Mouse (Mus musculus) thymus, adult 2 months (tissue): ENCODE measurements around the gene Pet117. TPM values are rescaled to one million over a fixed set of nuclear protein-coding genes. Genes with fewer than 3 reads are reported as not detected.
"Not testable (repeated sequence)": the region's sequence is repeated elsewhere in the genome, so short reads cannot be mapped to it uniquely, and the experiment has no call there.

Source experiments
- DNase-seq: peaks from one replicate; pipeline ENCODE4 v3.0.0; 2021
- H3K27ac ChIP-seq: fragments of 200-500 bp; 2 replicates; pipeline ENCODE4 v1.5.1; 2012; ENCODE audit warnings: low read length, control low read depth; ENCODE audit not compliant: control insufficient read depth, insufficient read depth
- H3K27me3 ChIP-seq: fragments of 200-500 bp; 2 replicates; pipeline ENCODE4 v1.6.1; 2012; ENCODE audit warnings: mild to moderate bottlenecking, low read length, moderate library complexity, mixed read lengths; ENCODE audit not compliant: control insufficient read depth, insufficient read depth
- H3K36me3 ChIP-seq: fragments of 200-500 bp; 2 replicates; pipeline ENCODE4 v1.6.1; 2012; ENCODE audit warnings: mild to moderate bottlenecking, low read length, moderate library complexity; ENCODE audit not compliant: control insufficient read depth, insufficient read depth
- H3K4me1 ChIP-seq: fragments of 200-500 bp; replicated peaks from 2 replicates; pipeline ENCODE4 v1.6.1; 2012; ENCODE audit warnings: low read length; ENCODE audit not compliant: control insufficient read depth, insufficient read depth
- H3K4me3 ChIP-seq: fragments of 200-500 bp; 2 replicates; pipeline ENCODE4 v1.5.1; 2012; ENCODE audit warnings: mild to moderate bottlenecking, low read length, control low read depth, moderate library complexity; ENCODE audit not compliant: control insufficient read depth, insufficient read depth
- CTCF ChIP-seq: fragments of 200-500 bp; IDR thresholded peaks from 2 replicates; pipeline ENCODE4 v1.5.1; 2012; ENCODE audit warnings: mild to moderate bottlenecking, control low read depth, low read length, moderate library complexity, borderline replicate concordance; ENCODE audit not compliant: control insufficient read depth, poor library complexity, insufficient read depth; ENCODE audit errors: extremely low read depth
- POLR2A ChIP-seq: fragments of 200-500 bp; IDR thresholded peaks from 2 replicates; pipeline ENCODE4 v1.6.1; 2012; ENCODE audit warnings: mild to moderate bottlenecking, low read length, control low read depth, moderate library complexity; ENCODE audit not compliant: control insufficient read depth, poor library complexity, insufficient read depth; ENCODE audit errors: extremely low read depth
- WGBS: fragments of 180-500 bp; shearing (Covaris S2); methylation state at CpG from one replicate; pipeline ENCODE4 v1.1.7; 2018; 5-methylcytosine and 5-hydroxymethylcytosine counted together
- polyA plus RNA-seq: library from polyadenylated mRNA; depleted of rRNA; stranded (reverse); fragments of >200 nt; gene quantifications from 2 replicates; pipeline ENCODE4 v1.2.3, GENCODE M21; 2012

The Pet117 gene
- polyA plus RNA-seq, 1 experiment = not detected

DNA sequence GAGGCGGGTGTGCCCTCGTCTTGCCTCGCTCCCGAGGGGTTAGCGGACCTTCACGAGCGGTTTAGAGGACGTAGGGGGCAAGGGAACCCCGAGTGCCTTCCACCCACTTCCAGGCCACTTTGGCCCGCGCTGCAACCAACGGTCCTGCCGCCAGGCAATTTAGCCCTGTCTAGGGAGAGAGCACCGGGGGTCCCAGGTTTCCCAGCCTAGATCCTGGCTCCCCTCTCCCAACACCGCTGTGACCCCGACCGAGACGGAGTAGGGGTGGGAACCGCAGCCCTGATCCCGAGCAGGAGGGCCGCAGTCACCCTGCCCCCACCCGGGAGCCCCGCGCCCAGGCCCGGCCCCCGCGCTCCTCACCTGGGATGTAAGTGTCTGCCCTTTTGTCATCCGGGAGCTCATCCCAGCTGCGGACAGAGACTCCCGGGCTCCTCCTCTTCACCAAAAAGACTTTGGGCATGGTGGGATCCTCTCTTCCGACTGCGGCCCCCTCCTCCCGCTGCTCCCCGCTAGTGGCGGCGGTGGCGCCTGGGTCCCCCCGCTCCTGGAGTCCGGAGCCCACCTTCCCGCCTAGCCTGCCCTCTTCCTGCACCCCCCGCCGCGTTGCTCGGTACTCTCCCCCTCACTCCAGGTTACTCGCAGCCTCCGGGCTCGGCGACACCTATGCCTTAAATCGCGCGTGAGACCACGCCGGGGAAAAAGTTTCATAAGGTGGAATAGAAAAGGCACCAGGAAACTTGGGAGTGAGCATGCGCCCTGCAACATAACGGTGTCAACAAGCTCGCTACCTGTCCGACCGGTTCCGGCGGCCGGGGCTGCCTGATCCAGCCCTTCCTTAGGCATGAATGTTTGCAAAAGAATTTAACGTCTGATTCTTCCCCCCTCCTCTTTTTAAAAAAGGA lies 37.1 kb upstream of the Pet117 start, which contains the start of gene Ovol2:
Gene Ovol2, minus strand, starts transcription at position 746 of the 902 bp plus-strand sequence.
- TF ChIP-seq POLR2A (no peak), CTCF (no peak)
- Histone ChIP-seq H3K4me1 (0 out of 2 replicates have a peak, but pooled peaks cover 6% of the 10 kb centered on the region), H3K4me3 (peak within 1 kb of the TSS; percentile 15), H3K36me3 (no peaks in the 10 kb centered on the region), H3K27me3 (peaks cover 25% of the 10 kb centered on the region), H3K27ac (no peak within 1 kb of the TSS)
- 3% methylated on average over 62 of the region's 62 CpGs for WGBS
- no peak for DNase-seq

DNA sequence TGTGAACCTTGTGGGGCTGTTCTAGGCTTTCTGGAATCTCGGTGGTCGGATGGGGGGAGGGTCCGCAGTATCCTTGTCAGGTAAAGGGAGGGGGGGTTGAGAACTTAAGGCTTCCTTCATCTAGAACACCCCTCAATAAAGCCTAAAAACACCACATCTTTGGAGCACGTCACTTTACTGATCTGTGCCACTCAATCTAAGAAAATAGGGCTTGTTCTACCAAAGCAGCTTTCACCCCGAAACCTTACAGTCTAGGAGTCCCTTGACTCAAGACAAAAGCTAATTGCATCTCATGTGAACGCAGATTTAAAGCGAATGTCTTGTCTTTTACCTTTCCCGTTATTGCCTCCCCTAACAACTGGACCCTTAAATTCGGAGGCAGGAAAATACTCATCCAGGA lies 36.3 kb upstream of the Pet117 start:
- peaks cover 25% of the 10 kb centered on the region for H3K27me3 ChIP-seq
- no peak for DNase-seq
- no peak for TF ChIP-seq POLR2A
- no peak for TF ChIP-seq CTCF
- no peak overlapping the region for H3K4me3 ChIP-seq
- no peak overlapping the region for H3K27ac ChIP-seq
- H3K4me1 ChIP-seq = 0 out of 2 replicates have a peak, but pooled peaks cover 6% of the 10 kb centered on the region
- H3K36me3 ChIP-seq = no peaks in the 10 kb centered on the region
- 12% methylated on average over 9 of the region's 9 CpGs for WGBS

DNA sequence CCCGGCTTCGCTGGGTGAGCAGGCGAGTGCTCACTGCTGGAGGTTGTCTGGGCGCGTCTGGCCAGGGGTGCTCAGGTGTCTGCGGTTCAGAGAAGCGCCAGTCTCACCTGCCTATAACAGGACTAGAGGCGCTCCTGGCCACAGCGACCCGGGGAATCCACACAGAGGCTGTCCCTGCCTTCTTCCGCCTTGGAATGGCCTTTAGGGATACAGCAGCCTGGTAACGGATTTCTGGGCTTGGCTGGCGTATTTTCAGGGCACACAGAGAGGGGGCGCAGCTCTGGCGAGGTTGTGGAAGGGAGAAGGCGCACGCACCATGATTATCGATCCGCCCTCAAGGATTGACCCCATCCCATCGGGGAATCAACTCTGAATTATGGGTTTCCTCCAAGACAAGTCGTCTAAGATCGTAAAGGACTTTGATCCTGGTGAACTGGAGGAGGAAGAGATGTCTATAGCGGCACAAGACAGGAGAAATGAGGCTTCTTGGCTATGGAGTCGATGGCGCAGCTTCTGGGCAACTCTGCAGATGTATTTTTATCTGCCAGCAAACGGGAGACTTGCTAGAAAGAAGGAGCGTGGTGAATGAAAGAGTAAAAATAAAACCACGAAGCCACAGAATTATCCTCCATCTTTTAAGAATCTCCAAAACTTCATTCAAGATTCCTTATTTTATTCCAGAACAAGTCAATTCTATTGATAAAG lies 35.5 kb upstream of the Pet117 start:
- Histone ChIP-seq H3K4me1 (0 out of 2 replicates have a peak, but pooled peaks cover 6% of the 10 kb centered on the region), H3K4me3 (no peak overlapping the region), H3K36me3 (no peaks in the 10 kb centered on the region), H3K27me3 (peaks cover 25% of the 10 kb centered on the region), H3K27ac (no peak overlapping the region)
- DNase-seq = no peak
- TF ChIP-seq CTCF (no peak), POLR2A (no peak)
- WGBS = 14% methylated on average over 28 of the region's 28 CpGs

DNA sequence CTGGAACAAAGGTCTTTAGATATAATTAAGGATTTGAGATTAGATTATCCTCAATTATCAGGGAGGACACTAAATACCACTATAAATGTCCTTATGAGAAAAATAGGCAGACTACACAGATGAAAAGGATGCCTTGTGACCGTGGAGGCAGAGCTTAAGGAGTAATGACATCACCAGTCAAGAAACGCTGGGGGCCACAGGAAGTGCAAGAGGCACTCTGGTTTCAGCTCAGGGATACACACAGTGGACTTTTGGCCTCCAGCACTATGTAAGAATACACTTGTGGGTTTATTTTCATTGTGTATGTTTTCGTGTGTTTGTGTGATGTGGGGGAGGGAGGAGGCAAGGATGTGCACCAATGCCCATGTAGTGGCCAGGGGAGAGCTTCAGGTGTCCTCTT lies 31.6 kb upstream of the Pet117 start:
- WGBS = 20% methylated on average over 3 of the region's 3 CpGs
- peaks cover 7% of the 10 kb centered on the region for H3K27me3 ChIP-seq
- H3K27ac ChIP-seq = no peak overlapping the region
- no peaks in the 10 kb centered on the region for H3K4me1 ChIP-seq
- DNase-seq = no peak
- no peaks in the 10 kb centered on the region for H3K36me3 ChIP-seq
- no peak overlapping the region for H3K4me3 ChIP-seq
- TF ChIP-seq POLR2A (no peak), CTCF (no peak)

DNA sequence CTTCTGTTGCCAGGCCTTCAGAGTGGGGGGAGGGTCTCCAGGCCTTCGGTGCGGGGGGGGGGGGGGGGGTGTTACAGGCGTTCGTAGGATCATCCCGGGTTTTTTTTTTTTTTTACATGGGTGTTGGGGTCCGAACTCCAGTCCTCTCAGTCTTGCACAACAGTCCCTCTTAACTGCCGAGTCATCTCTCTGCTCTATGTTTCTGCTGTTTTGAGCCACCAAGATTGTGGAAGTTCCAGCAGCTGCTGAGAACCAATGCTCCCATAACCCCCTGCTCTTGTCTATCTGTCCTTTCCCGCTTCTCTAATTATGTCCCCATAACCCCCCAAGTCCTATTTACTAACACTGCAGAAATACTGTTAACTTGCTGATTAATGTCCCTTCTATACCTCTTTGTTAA lies 31.1 kb upstream of the Pet117 start:
- Histone ChIP-seq H3K4me1 (no peaks in the 10 kb centered on the region), H3K36me3 (no peaks in the 10 kb centered on the region), H3K27me3 (peaks cover 7% of the 10 kb centered on the region), H3K27ac (no peak overlapping the region), H3K4me3 (no peak overlapping the region)
- 32% methylated on average over 8 of the region's 8 CpGs for WGBS
- no peak for DNase-seq
- TF ChIP-seq POLR2A = no peak
- no peak for TF ChIP-seq CTCF

DNA sequence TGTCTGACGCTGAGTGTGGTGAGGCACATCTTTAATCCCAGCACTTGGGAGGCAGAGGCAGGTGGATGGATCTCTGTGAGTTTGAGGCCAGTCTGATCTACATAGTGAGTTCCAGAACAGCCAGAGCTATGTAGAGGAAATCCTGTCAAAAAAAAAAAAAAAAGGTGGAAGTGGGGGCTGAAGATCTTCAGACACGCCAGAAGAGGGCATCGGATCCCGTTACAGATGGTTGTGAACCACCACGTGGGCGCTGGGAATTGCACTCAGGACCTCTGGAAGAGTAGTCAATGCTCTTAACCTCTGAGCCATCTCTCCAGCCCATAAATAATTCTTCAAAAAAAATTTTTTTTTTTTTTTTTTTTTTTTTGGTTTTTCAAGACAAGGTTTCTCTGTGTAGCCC lies 30.6 kb upstream of the Pet117 start:
- not testable (repeated sequence) for H3K27ac ChIP-seq, DNase-seq, H3K4me3 ChIP-seq, H3K27me3 ChIP-seq, H3K4me1 ChIP-seq, H3K36me3 ChIP-seq
- WGBS = 78% methylated on average over 6 of the region's 6 CpGs
